Mouse (Mus musculus): ENCODE data around the gene C330007P06Rik. TPM values are rescaled to one million over a fixed set of nuclear protein-coding genes. Genes with fewer than 3 reads are reported as not detected.

Gene C330007P06Rik
- total and polyA plus RNA-seq, 3 experiments, result 18.6 to 61.2 (median 53.0) TPM

GRCm38 (mm10) chrX:36807360-36808317 lies 66.3 kb downstream of the C330007P06Rik start (continued):
- TF ChIP-seq ZNF384 (IDR thresholded peaks at IDR 0.05; ENCODE audit: low read depth, low read length), result no peak
- TF ChIP-seq SIN3A (IDR thresholded peaks at IDR 0.05; ENCODE audit: low read length), result peak; percentile 62; the same call in 1 of the 2 replicates
- TF ChIP-seq ELF1 (IDR thresholded peaks at IDR 0.05; ENCODE audit: low read depth, low read length), result peak; percentile 80
- TF ChIP-seq ZMIZ1 (IDR thresholded peaks at IDR 0.05; ENCODE audit: low read depth, low read length), result no peak; the same call in 1 of the 2 replicates
- no peak for TF ChIP-seq USF1 (IDR thresholded peaks at IDR 0.05; ENCODE audit: low read depth, low read length)
- TF ChIP-seq BHLHE40 (IDR thresholded peaks at IDR 0.05; ENCODE audit: low read depth, low read length), result no peak
- TF ChIP-seq SMC3 (IDR thresholded peaks at IDR 0.05; ENCODE audit: low read depth, low read length), result peak; percentile 25; the same call in 1 of the 2 replicates
- TF ChIP-seq GABPA (IDR thresholded peaks at IDR 0.05; ENCODE audit: insufficient replicate concordance, low read depth, low read length), result no peak
- TF ChIP-seq ZKSCAN1 (IDR thresholded peaks at IDR 0.05; ENCODE audit: borderline replicate concordance, low read depth, low read length), result no peak

- Histone ChIP-seq H3K4me2 (ENCODE audit: insufficient read depth, low read depth, poor library complexity, severe bottlenecking) (no peak overlapping the region), H3K9me3 (replicated peaks; ENCODE audit: low read length) (no peaks in the 10 kb centered on the region), H3K9ac (ENCODE audit: insufficient read depth, low read depth) (no peak overlapping the region), H3K4me1 (ENCODE audit: control insufficient read depth in 1 of 2, insufficient read depth in 2 of 2) (peaks cover 0 to 12% of the 10 kb centered on the region in 2 experiments; a peak in 1 of 4 replicates), H3K27me3 (replicated peaks) (no peaks in the 10 kb centered on the region), H3K27ac (ENCODE audit: insufficient read depth, low read depth) (no peak overlapping the region), H3K4me3 (replicated peaks in 1 of 3; ENCODE audit: low read depth in 2 of 3, low read length in 2 of 3, poor library complexity in 1 of 3) (no peak overlapping the region), H3K36me3 (replicated peaks in 1 of 2; ENCODE audit: control insufficient read depth in 1 of 2, insufficient read depth in 1 of 2, low read length in 1 of 2) (no peaks in the 10 kb centered on the region), H3K79me2 (replicated peaks; ENCODE audit: control insufficient read depth, extremely low read depth, insufficient read depth, poor library complexity, severe bottlenecking) (no peaks in the 10 kb centered on the region)
- dilution Hi-C loops (cut with MboI; ENCODE audit: extremely low pct_ligation_motif_present, extremely low pct_unique_long_range_greater_than_20kb, low sequenced_read_pairs) (no loop called here), in situ Hi-C loops (cut with MboI; ENCODE audit: low pct_ligation_motif_present, low pct_unique_long_range_greater_than_20kb, low sequenced_read_pairs) (no loop called here)
- DNase-seq (ENCODE audit: extremely low read depth), result no peak
- TF ChIP-seq E2F4 (IDR thresholded peaks at IDR 0.05; ENCODE audit: insufficient replicate concordance, low read depth, low read length) (no peak), MEF2A (IDR thresholded peaks at IDR 0.05; ENCODE audit: borderline replicate concordance, low read depth, low read length) (no peak), CHD2 (IDR thresholded peaks at IDR 0.05; ENCODE audit: low read length) (no peak), RCOR1 (conservative IDR thresholded peaks at IDR 0.05; ENCODE audit: low read depth, low read length) (no peak), MAX (IDR thresholded peaks at IDR 0.05; ENCODE audit: low read length) (no peak), NELFE (IDR thresholded peaks at IDR 0.05; ENCODE audit: low read depth, low read length) (no peak), TBP (conservative IDR thresholded peaks at IDR 0.05; ENCODE audit: low read depth, low read length) (no peak), IRF4 (IDR thresholded peaks at IDR 0.05; ENCODE audit: low read depth, low read length) (no peak), SMC3 (IDR thresholded peaks at IDR 0.05; ENCODE audit: low read depth, low read length) (no peak), BHLHE40 (IDR thresholded peaks at IDR 0.05; ENCODE audit: low read depth, low read length) (no peak), USF1 (IDR thresholded peaks at IDR 0.05; ENCODE audit: low read depth, low read length) (no peak)
Measured at GRCm38 (mm10) chrX:36805466-36806235, 68.3 kb downstream of the C330007P06Rik start.

Data from CH12.LX (cell line).